Mouse (Mus musculus): ENCODE results near the gene Rgs9bp. TPM values are rescaled to one million over a fixed set of nuclear protein-coding genes. Genes with fewer than 3 reads are reported as not detected.

Rgs9bp gene
- polyA plus RNA-seq, 1 experiment from 2014 or later: 0.17 TPM

Other genes with a start within 250 kb of the Rgs9bp start
- gene Faap24, start 188.7 kb downstream of the Rgs9bp start, polyA plus RNA-seq (2015; fragmentation: Nextera tagmentation; extraction: Ambion mirVana): 14.9 and 17.3 TPM in 2 replicates
- gene Cep89, start 188.5 kb downstream of the Rgs9bp start, polyA plus RNA-seq (2015; fragmentation: Nextera tagmentation; extraction: Ambion mirVana): 28.4 and 35.1 TPM in 2 replicates
- gene Slc7a9, start 136.8 kb downstream of the Rgs9bp start, polyA plus RNA-seq (2015; fragmentation: Nextera tagmentation; extraction: Ambion mirVana): 1.3 TPM in 1 of 2 replicates, not detected in the other
- 0.59 and 0.87 TPM in 2 replicates for gene Tdrd12, start 47.8 kb downstream of the Rgs9bp start, polyA plus RNA-seq (2015; fragmentation: Nextera tagmentation; extraction: Ambion mirVana)
- gene Nudt19, start 29.3 kb downstream of the Rgs9bp start, polyA plus RNA-seq (2015; fragmentation: Nextera tagmentation; extraction: Ambion mirVana): 114 and 123 TPM in 2 replicates
- 16.8 and 21.3 TPM in 2 replicates for gene Ankrd27, start 662 bp upstream of the Rgs9bp start, polyA plus RNA-seq (2015; fragmentation: Nextera tagmentation; extraction: Ambion mirVana)
- 245 and 246 TPM in 2 replicates for gene Pdcd5, start 61.9 kb upstream of the Rgs9bp start, polyA plus RNA-seq (2015; fragmentation: Nextera tagmentation; extraction: Ambion mirVana)
- 42.1 and 44.6 TPM in 2 replicates for gene Dpy19l3, start 168.9 kb upstream of the Rgs9bp start, polyA plus RNA-seq (2015; fragmentation: Nextera tagmentation; extraction: Ambion mirVana)
- 12.9 and 13.9 TPM in 2 replicates for gene Zfp507, start 217.4 kb upstream of the Rgs9bp start, polyA plus RNA-seq (2015; fragmentation: Nextera tagmentation; extraction: Ambion mirVana)

Data from neural tube, embryonic 15.5 days (tissue).